Mouse (Mus musculus) ES-Bruce4 (cell line): ENCODE results near the gene Gramd1c.

Experiments used
- CTCF ChIP-seq: IDR thresholded peaks from one replicate; pipeline ENCODE4 v1.8.1; 2011; ENCODE audit warnings: low read depth, low read length
- EP300 ChIP-seq: IDR thresholded peaks from 2 replicates; pipeline ENCODE4 v1.6.1; 2011; ENCODE audit warnings: low read depth, low read length; ENCODE audit not compliant: insufficient read depth
- POLR2A ChIP-seq: IDR thresholded peaks from one replicate; pipeline ENCODE4 v1.8.1; 2011; ENCODE audit warnings: low read length; ENCODE audit not compliant: insufficient read depth

DNA sequence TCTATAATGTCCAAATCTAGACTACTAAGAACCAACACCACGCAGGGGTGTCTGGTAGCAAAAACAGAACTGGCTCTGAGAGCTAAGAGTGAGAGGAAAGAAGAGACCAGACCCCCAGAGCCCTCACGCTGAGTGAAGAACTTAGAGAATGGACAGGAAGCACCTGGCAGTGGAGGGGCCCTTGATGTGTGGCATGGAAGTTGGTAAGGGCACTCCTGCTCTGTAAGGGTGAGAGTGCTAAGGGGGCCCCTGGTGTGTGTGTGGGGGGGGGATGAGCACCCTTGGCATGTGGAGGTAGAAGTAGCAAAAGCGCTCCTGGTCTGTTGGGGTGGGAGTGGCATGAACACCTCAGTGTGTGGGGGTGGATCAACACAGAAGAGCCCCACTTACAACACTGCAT is 92.7 kb downstream of the Gramd1c start:
- no peak for TF ChIP-seq EP300
- TF ChIP-seq CTCF, result no peak
- no peak for TF ChIP-seq POLR2A
